Mouse (Mus musculus) cerebellum, adult 11-12 months (tissue): Measurements from ENCODE around the gene Cfap74.

ENCODE experiments used
- DNase-seq: peaks from one replicate; pipeline ENCODE4 v3.0.0; 2022

Cfap74 gene

DNA sequence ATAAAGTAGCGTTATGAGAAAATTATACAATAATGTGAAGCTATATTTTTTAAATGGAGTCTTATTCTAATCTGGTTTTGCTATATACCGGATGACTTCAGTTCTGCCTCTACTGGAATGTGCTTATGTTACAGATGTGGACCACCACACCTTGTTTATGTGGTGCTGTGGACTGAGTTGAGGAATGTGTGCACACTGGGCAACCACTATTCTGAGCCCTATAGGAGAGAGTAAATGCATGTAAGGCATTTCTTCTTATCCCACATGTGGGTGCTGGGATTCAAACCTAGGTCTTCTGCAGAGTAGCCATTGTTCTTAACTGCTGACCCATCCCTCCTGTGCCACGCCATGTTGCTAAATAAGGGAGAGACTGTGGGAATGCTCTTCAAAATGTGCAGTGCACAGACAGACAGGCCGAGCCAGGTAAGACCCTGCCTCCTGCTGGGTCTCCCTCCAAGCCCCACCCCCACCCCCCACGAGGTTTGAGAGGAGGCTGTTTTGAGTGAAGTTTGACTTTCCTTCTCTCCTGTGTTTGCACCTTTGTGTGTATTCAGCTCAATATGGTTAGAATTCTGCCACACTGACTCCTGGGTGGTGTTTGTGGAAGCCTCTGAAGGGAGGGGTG, 96.8 kb downstream of the Cfap74 start:
- no peak for DNase-seq

- DNase-seq = no peak
Observed at GRCm38 (mm10) chr4:155508614-155509013, 99.6 kb downstream of the Cfap74 start.

DNA sequence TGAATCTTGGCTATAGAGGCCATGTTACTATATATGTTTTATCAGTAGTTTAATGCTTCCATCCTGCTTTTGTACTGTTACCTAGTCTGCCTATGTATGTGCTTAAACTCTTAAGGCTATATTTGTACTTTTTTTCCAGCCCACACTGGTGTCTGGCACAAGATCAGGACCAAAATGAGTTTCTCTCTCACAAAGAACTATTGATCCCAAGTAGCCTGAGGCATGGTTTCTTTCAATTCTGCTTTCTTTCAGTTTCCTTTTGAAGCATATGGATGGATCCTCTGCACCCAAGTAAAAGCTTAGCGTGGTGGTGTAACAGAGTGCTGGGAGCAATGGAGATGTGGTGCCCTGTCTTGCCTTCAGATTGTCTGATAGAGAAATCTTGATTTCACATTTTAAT, 102.0 kb downstream of the Cfap74 start:
- DNase-seq = no peak

- DNase-seq = no peak
Observed at GRCm38 (mm10) chr4:155514810-155515209, 105.8 kb downstream of the Cfap74 start.
